Mouse (Mus musculus): ENCODE measurements at regions not wholly inside any gene's neighbourhood (a gene's known extent, or its start where the extent isn't known, plus 50 kb on each side); places are given as distances from the start of the nearest gene placed in this dataset.

DNA sequence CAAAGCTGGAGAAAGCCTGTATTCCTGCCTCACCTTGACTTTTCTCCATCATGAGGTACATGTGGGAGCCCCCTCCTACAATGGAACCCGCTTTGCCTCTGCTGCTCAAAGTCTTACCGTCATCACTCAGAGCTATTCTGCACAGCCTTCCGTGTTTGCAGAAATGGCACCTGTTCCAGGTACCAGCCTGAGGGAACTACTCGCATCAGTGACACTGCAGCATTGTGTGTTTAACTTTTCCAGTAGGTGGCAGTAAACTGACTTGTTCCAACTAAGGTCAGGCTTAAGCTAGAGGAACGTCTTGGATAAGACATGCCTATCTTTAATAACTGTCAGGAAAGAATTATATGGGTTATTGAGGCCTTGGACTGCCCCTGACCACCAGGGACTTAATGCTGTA, 71.4 kb downstream of the Fam173b start:
- Histone ChIP-seq H3K36me3 (ENCODE audit: control insufficient read depth, insufficient read depth, low read length, poor library complexity, severe bottlenecking) (no peaks in the 10 kb centered on the region), H3K27me3 (ENCODE audit: control insufficient read depth, insufficient read depth, low read length, poor library complexity, severe bottlenecking) (no peaks in the 10 kb centered on the region)
- peak; percentile 13 for DNase-seq (ENCODE audit: low read depth, low spot score)

DNA sequence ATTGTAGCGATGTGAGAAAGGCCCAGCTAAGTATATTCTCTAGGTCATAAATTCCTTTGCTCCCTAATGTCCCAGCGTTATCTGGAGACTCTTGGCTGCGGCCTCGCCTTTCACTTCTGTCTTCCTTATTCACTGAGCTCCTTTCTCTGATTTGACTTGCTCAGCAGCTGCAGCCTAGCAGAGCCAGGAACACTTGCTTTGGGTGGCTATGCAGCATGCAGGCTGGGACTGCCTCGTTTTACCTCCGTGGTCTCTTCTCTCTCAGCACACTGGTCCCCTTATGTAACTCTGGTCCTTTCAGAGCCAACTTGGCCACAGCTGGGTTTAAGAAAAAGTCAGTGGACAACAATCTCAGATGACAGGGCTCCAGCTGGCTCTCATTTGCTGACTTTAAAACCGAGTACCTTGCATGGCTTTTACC, 75.1 kb downstream of the Fam173b start:
- no peak for DNase-seq (ENCODE audit: low read depth, low spot score)
- Histone ChIP-seq H3K27me3 (ENCODE audit: control insufficient read depth, insufficient read depth, low read length, poor library complexity, severe bottlenecking) (no peaks in the 10 kb centered on the region), H3K36me3 (ENCODE audit: control insufficient read depth, insufficient read depth, low read length, poor library complexity, severe bottlenecking) (no peaks in the 10 kb centered on the region)

DNA sequence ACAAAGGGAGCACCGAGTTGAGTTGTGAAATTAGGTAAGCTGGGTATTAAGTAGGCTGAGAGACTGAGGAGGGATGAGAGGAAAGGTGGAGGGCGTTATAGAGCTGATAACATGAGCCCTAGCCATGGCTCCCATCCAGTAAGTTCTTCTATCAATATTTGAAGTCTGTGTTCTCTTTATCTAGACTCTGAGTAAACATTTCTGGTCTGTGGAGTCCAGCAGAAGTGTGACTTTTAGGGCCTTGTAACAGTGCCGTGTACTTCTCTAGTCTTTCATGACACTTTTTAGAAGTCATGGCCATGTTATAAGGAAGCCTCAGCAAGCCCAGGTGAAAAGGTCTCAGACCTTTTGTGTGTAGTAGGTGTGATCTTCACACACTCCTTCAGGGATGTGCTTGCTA, 91.5 kb downstream of the Fam173b start:
- Histone ChIP-seq H3K27me3 (ENCODE audit: control insufficient read depth, insufficient read depth, low read length, poor library complexity, severe bottlenecking) (no peaks in the 10 kb centered on the region), H3K36me3 (ENCODE audit: control insufficient read depth, insufficient read depth, low read length, poor library complexity, severe bottlenecking) (no peaks in the 10 kb centered on the region)
- DNase-seq (ENCODE audit: low read depth, low spot score): no peak

DNA sequence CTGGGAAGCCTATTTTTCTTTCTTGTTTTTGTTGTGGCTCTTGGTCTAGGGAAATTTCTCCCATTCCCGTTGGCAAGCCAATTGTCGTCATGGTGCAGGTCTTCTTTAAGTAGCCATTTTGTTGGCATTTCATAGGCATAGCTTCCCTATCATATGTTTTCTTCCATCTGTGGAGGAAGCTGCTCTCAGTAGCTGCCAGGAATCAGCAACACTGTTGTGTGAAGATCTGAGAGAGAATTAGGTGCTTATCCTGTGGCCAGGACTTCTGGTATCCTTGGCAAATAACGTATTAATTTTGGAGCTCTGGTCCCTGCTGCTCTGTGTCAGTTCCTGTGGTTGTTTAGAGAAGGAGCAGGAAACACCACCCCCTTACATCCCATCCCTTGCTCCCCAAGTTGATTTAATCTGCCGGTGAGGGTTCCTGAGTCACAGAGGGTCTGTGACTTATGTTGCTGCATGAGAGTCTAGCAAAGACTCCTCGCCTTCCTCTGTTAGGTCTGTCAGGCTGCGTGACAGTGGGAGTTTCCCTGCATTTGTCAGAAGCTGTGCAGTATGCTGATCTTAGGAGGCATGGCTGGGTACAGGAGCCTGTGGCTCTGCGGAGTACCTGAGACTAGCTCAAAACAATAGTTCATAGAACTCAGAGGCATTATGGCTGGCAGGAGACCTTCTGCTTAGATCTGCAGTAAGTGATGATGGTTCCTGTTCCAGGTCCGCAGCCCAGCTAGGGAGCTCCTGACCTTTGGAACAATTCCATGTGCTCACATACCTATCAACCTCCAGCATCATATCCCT, 93.4 kb downstream of the Fam173b start:
- H3K27me3 ChIP-seq (ENCODE audit: control insufficient read depth, insufficient read depth, low read length, poor library complexity, severe bottlenecking): no peaks in the 10 kb centered on the region
- no peaks in the 10 kb centered on the region for H3K36me3 ChIP-seq (ENCODE audit: control insufficient read depth, insufficient read depth, low read length, poor library complexity, severe bottlenecking)
- DNase-seq (ENCODE audit: low read depth, low spot score): no peak

DNA sequence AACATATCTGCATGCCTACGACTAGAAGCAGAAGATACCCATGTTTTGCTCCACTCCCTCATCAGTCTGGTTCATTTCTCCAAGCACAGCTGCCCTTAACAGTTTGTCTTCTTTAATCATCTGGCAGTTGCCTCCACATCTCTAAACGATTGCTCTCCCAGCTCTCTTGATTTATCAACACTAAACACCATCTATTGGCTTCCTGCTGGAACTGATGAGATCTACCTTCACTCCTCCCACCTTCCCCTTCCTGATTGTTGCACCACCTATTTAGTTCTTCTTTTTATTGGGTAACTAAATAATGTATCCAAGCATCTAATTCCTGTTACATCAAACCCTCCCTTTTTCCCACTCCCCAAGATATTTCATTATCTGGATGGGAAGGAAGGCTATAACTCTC, 101.7 kb downstream of the Fam173b start:
- no peak for DNase-seq (ENCODE audit: low read depth, low spot score)
- Histone ChIP-seq H3K36me3 (ENCODE audit: control insufficient read depth, insufficient read depth, low read length, poor library complexity, severe bottlenecking) (no peaks in the 10 kb centered on the region), H3K27me3 (ENCODE audit: control insufficient read depth, insufficient read depth, low read length, poor library complexity, severe bottlenecking) (no peaks in the 10 kb centered on the region)

DNA sequence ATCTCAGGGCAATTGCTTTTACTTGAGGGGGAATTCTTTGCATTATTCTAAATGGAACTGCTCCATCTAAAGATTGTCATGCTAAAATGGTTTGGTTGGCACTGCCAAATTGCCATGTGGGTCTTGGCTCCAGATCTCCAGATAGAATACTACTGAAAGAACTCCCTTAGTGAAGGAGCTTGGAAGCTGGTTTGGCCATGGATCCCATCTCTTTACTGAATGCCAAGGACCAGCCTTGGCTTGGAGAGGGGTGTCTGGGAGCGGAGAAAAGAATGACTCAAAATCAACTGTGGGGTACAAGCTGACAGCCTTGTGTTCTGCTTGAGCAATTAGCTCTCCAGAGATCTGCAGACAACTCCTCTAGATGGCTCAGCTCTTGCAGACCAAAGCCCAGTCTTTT, 105.8 kb downstream of the Fam173b start:
- Histone ChIP-seq H3K27me3 (ENCODE audit: control insufficient read depth, insufficient read depth, low read length, poor library complexity, severe bottlenecking) (no peaks in the 10 kb centered on the region), H3K36me3 (ENCODE audit: control insufficient read depth, insufficient read depth, low read length, poor library complexity, severe bottlenecking) (no peaks in the 10 kb centered on the region)
- no peak for DNase-seq (ENCODE audit: low read depth, low spot score)

DNA sequence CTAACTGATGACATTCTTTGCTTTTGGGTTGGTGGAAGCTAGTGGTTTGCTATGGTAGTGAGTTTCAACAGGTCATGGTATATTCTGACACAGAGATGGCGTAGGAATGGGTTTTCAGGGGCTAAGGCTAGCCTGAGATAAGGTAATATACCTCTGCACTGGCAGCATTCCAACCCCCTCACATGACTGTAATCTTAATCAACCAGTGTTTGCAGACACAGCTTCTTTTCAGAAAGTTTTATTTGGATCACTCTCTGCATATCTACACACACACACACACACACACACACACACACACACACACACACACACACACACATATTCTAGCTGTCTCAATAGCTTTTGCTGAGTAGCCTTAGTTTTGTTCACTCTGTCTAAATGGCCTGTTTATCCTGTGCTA, 119.4 kb downstream of the Fam173b start:
- H3K36me3 ChIP-seq (ENCODE audit: control insufficient read depth, insufficient read depth, low read length, poor library complexity, severe bottlenecking): no peaks in the 10 kb centered on the region
- H3K27me3 ChIP-seq (ENCODE audit: control insufficient read depth, insufficient read depth, low read length, poor library complexity, severe bottlenecking): no peaks in the 10 kb centered on the region
- no peak for DNase-seq (ENCODE audit: low read depth, low spot score)

DNA sequence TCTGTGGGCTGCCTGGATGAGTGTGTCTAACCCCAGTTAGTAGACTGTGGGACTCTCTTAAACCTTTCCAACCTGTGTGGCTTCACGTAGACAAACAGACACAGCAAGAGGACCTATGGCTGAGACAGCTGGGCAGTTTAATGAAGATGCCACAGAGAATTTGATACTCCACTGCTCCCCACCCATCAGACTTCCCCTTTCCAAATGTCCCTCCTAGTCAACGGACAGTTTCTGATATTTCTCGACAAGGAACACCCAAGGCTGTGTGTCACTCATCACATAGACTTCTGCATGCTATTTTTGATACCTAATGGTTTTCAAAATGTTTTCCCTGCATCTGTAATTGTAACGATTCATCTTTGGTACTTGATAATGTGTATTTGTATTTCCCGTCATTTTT, 120.8 kb downstream of the Fam173b start:
- DNase-seq (ENCODE audit: low read depth, low spot score): no peak
- no peaks in the 10 kb centered on the region for H3K36me3 ChIP-seq (ENCODE audit: control insufficient read depth, insufficient read depth, low read length, poor library complexity, severe bottlenecking)
- no peaks in the 10 kb centered on the region for H3K27me3 ChIP-seq (ENCODE audit: control insufficient read depth, insufficient read depth, low read length, poor library complexity, severe bottlenecking)

DNA sequence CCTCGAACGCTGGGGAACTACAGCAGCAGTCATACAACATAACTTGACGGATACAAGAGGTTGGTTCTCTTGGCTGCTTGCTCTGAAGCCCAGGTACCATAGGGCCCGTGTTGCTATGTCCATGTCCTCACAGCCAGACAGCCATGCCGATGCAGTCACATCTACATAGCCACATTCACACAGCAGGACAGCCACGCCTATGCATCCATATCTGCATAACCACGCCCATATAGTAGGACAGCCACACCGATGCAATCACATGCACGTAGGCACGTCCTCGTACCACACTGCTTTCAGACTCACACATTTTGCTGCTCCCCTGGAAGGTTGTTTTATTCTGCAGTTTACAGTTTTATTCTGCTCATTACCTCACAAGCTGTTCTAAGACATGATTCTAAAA, 122.6 kb downstream of the Fam173b start:
- Histone ChIP-seq H3K36me3 (ENCODE audit: control insufficient read depth, insufficient read depth, low read length, poor library complexity, severe bottlenecking) (no peaks in the 10 kb centered on the region), H3K27me3 (ENCODE audit: control insufficient read depth, insufficient read depth, low read length, poor library complexity, severe bottlenecking) (no peaks in the 10 kb centered on the region)
- DNase-seq (ENCODE audit: low read depth, low spot score): no peak

DNA sequence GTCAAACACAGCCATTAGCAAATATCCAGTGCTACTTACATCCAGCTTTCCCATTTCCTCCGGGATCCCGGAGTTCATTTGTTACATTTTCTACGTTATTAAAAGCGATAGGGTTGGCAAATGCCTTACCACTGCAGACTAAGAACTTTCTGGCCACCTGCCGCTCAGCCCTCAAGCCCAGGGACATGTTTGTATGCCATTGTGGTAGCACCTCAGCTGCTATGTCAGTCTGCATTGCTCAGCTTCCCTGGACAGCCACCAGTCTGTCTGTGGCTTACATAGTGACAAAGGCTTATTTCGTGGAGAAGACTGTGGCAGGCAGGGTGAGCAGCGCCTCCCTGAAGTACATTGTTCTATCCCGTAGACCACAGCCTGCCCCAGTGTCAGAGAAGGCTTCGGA, 127.5 kb downstream of the Fam173b start:
- H3K36me3 ChIP-seq (ENCODE audit: control insufficient read depth, insufficient read depth, low read length, poor library complexity, severe bottlenecking): no peaks in the 10 kb centered on the region
- no peak for DNase-seq (ENCODE audit: low read depth, low spot score)
- no peaks in the 10 kb centered on the region for H3K27me3 ChIP-seq (ENCODE audit: control insufficient read depth, insufficient read depth, low read length, poor library complexity, severe bottlenecking)

DNA sequence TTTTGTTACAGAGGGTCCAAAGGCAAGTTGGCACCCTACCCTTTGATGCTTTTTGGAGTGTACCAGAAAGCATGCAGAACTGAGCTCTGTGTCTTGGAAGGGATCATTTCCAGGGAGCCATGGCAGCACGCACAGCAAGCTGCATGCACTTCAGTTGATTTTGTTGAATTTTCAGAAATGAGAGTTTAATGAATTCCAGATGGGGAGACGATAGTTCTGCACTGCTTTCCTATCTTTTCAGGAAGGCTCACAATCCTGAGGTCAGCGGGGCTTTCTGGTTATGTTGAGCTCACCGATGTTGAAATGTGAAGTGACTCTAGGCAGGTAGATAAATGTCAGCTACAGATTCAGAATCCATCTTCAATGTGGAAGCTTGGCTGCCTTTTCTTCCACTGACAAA, 140.0 kb downstream of the Fam173b start:
- no peaks in the 10 kb centered on the region for H3K27me3 ChIP-seq (ENCODE audit: control insufficient read depth, insufficient read depth, low read length, poor library complexity, severe bottlenecking)
- no peak for DNase-seq (ENCODE audit: low read depth, low spot score)
- no peaks in the 10 kb centered on the region for H3K36me3 ChIP-seq (ENCODE audit: control insufficient read depth, insufficient read depth, low read length, poor library complexity, severe bottlenecking)

DNA sequence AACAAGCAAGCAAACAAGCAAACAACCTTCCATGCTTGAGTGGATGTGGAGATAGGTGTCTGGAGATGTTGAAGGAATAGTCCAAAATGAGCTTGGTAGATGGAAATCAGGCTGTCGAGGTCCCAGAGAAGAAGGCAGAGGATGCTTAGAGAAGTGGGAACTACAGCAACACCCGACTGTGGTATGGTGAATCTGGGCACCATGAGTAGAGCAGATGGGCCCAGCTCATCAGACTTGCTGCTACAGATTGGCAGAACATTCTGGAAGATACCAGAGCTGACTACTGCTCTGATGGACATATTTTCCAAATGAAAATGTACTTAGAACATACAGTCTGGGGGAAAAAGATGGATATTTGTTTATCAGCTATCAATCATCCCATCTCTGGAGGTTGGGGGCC, 142.9 kb downstream of the Fam173b start:
- no peaks in the 10 kb centered on the region for H3K27me3 ChIP-seq (ENCODE audit: control insufficient read depth, insufficient read depth, low read length, poor library complexity, severe bottlenecking)
- DNase-seq (ENCODE audit: low read depth, low spot score): no peak
- H3K36me3 ChIP-seq (ENCODE audit: control insufficient read depth, insufficient read depth, low read length, poor library complexity, severe bottlenecking): no peaks in the 10 kb centered on the region

DNA sequence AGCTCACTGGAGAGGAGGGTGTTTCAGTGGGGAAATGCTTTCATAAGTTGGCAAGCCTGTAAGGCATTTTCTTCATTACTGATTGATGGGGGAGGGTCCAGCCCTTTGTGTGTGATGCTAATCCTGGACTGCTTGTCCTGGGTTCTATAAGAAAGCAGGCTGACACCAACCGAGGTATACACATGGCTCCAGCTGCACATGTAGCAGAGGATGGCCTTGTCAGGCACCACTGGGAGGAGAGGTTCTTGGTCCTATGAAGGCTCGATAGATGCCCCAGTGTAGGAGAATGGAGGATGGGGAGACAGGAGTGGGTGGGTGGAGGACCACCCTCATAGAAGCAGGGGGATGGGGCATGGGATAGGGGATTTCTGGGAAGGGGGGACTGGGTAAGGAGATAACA, 151.0 kb downstream of the Fam173b start:
- H3K27me3 ChIP-seq (ENCODE audit: control insufficient read depth, insufficient read depth, low read length, poor library complexity, severe bottlenecking): no peaks in the 10 kb centered on the region
- no peak for DNase-seq (ENCODE audit: low read depth, low spot score)
- no peaks in the 10 kb centered on the region for H3K36me3 ChIP-seq (ENCODE audit: control insufficient read depth, insufficient read depth, low read length, poor library complexity, severe bottlenecking)

DNA sequence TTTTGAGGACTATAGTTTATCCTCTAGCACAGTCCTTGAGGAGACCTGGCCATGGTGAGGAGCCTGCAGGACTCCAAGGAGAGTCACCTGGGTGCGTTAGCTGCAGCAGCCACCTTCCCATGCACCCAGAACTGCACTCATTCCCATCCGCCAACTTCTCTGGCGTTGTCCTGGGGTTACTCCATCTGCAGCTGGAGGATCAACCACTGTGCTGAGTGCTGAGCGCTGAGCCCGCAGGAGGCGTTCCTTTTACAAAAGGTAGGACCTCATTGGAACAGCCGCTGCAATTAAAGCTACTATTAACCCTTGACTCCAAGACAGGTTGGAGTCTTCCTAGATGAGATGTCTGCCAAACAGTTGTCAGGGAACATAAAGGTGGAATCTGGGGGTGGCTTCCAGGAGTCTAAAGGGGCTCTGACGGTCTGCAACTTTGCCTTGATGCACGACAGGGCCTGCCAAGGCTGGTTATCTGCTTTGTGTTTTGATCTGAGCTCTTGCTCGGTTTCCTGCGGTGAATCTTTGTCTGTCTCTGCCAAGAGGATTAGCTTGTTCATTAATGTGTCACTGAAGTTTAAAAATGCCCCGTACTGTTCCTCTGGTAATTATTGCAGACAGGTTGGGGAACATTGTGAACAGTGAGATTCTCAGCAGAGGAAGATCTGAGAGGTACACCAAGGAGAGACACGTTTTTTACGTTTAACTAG, 152.1 kb downstream of the Fam173b start:
- H3K36me3 ChIP-seq (ENCODE audit: control insufficient read depth, insufficient read depth, low read length, poor library complexity, severe bottlenecking): no peaks in the 10 kb centered on the region
- no peak for DNase-seq (ENCODE audit: low read depth, low spot score)
- no peaks in the 10 kb centered on the region for H3K27me3 ChIP-seq (ENCODE audit: control insufficient read depth, insufficient read depth, low read length, poor library complexity, severe bottlenecking)

DNA sequence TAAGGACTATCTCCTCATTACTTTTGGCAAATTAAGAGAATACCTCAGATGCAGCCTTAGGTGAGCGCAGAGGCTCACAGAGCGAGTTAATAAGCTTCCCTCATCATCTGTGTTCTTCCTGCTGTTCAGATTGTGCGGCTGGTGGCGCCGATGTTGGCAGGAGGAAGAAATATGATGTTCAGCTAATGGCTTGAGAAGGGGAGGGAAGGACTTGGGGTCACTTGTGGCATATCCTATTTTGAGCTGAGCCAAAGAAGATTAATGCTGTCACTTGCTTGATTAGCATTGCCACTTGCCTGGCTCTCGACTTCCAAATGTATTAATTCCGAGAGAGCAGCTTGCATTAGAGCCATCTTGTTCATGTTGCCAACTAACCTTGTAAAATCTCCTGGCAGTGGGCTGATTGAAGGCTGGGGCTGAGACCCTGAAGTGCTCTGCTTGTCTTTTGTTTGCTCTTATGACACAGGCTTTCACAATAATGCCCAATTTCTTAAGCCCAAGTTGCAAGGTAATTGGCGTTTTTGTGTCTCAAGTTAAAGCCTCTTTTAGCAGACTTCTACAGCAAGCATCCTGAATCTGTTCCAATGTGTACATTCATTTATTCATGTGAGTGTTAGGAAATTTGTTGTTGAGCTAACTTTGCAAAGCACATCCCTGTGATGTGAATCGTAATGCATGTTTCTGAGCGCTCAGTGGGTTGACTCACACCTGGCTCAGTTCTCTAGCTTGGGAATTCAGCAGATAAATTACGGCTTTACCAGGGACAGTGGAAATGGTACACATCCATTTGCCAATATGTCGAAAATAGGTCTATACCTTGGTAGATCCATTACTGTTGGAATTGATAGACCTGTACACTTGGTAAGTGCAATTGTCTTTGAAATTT, 167.6 kb downstream of the Fam173b start:
- no peaks in the 10 kb centered on the region for H3K27me3 ChIP-seq (ENCODE audit: control insufficient read depth, insufficient read depth, low read length, poor library complexity, severe bottlenecking)
- no peak for DNase-seq (ENCODE audit: low read depth, low spot score)
- H3K36me3 ChIP-seq (ENCODE audit: control insufficient read depth, insufficient read depth, low read length, poor library complexity, severe bottlenecking): no peaks in the 10 kb centered on the region
